Mouse (Mus musculus): ENCODE data around the gene Dph7.

GRCm38 (mm10) chr2:24942092-24942491 is 20.1 kb upstream of the Dph7 start:
- TF ChIP-seq EP300 (IDR thresholded peaks at IDR 0.05; ENCODE audit: low read depth) = no peak
- TF ChIP-seq CTCF (IDR thresholded peaks at IDR 0.05; ENCODE audit: low read depth) = no peak
